Mouse (Mus musculus): ENCODE data around the gene Adk. TPM values are rescaled to one million over a fixed set of nuclear protein-coding genes. Genes with fewer than 3 reads are reported as not detected.

Gene Adk
- total and polyA plus RNA-seq, 3 experiments, result 47.9 to 129 (median 59.0) TPM

- Histone ChIP-seq H3K4me2 (ENCODE audit: insufficient read depth, low read depth, poor library complexity, severe bottlenecking) (no peak overlapping the region), H3K9me3 (replicated peaks; ENCODE audit: low read length) (no peaks in the 10 kb centered on the region), H3K9ac (ENCODE audit: insufficient read depth, low read depth) (no peak overlapping the region), H3K4me1 (ENCODE audit: control insufficient read depth in 1 of 2, insufficient read depth in 2 of 2) (no peaks in the 10 kb centered on the region), H3K36me3 (replicated peaks in 1 of 2; ENCODE audit: control insufficient read depth in 1 of 2, insufficient read depth in 1 of 2, low read length in 1 of 2) (no peaks in the 10 kb centered on the region), H3K27me3 (replicated peaks) (no peaks in the 10 kb centered on the region), H3K4me3 (replicated peaks in 1 of 3; ENCODE audit: low read depth in 2 of 3, low read length in 2 of 3, poor library complexity in 1 of 3) (no peak overlapping the region), H3K27ac (ENCODE audit: insufficient read depth, low read depth) (no peak overlapping the region), H3K79me2 (replicated peaks; ENCODE audit: control insufficient read depth, extremely low read depth, insufficient read depth, poor library complexity, severe bottlenecking) (no peaks in the 10 kb centered on the region)
- TF ChIP-seq NELFE (IDR thresholded peaks at IDR 0.05; ENCODE audit: low read depth, low read length), result no peak
- TF ChIP-seq ZNF384 (IDR thresholded peaks at IDR 0.05; ENCODE audit: low read depth, low read length), result no peak
- no peak for TF ChIP-seq ETS1 (conservative IDR thresholded peaks at IDR 0.05; ENCODE audit: low read depth, low read length)
- no peak for TF ChIP-seq SMC3 (IDR thresholded peaks at IDR 0.05; ENCODE audit: low read depth, low read length)
- TF ChIP-seq BHLHE40 (IDR thresholded peaks at IDR 0.05; ENCODE audit: low read depth, low read length), result no peak
- no peak for TF ChIP-seq ZKSCAN1 (IDR thresholded peaks at IDR 0.05; ENCODE audit: borderline replicate concordance, low read depth, low read length)
- no peak for TF ChIP-seq RAD21 (IDR thresholded peaks at IDR 0.05; ENCODE audit: low read depth, low read length)
- no peak for TF ChIP-seq POLR2A (IDR thresholded peaks at IDR 0.05; ENCODE audit: low read depth, low read length)
- in situ Hi-C loops (cut with MboI; ENCODE audit: low pct_ligation_motif_present, low pct_unique_long_range_greater_than_20kb, low sequenced_read_pairs) (no loop called here), dilution Hi-C loops (cut with MboI; ENCODE audit: extremely low pct_ligation_motif_present, extremely low pct_unique_long_range_greater_than_20kb, low sequenced_read_pairs) (no loop called here)
- DNase-seq (ENCODE audit: extremely low read depth), result no peak
Observed at GRCm38 (mm10) chr14:21200850-21201249, 148.5 kb downstream of the Adk start.

GRCm38 (mm10) chr14:21206472-21206871 is 154.1 kb downstream of the Adk start:
- Histone ChIP-seq H3K9me3 (replicated peaks; ENCODE audit: low read length) (no peaks in the 10 kb centered on the region), H3K4me2 (ENCODE audit: insufficient read depth, low read depth, poor library complexity, severe bottlenecking) (no peak overlapping the region), H3K79me2 (replicated peaks; ENCODE audit: control insufficient read depth, extremely low read depth, insufficient read depth, poor library complexity, severe bottlenecking) (no peaks in the 10 kb centered on the region), H3K27ac (ENCODE audit: insufficient read depth, low read depth) (no peak overlapping the region), H3K4me3 (replicated peaks in 1 of 3; ENCODE audit: low read depth in 2 of 3, low read length in 2 of 3, poor library complexity in 1 of 3) (no peak overlapping the region), H3K9ac (ENCODE audit: insufficient read depth, low read depth) (no peak overlapping the region), H3K27me3 (replicated peaks) (no peaks in the 10 kb centered on the region), H3K36me3 (replicated peaks in 1 of 2; ENCODE audit: control insufficient read depth in 1 of 2, insufficient read depth in 1 of 2, low read length in 1 of 2) (peaks cover 0 to 1% of the 10 kb centered on the region in 2 experiments), H3K4me1 (ENCODE audit: control insufficient read depth in 1 of 2, insufficient read depth in 2 of 2) (no peaks in the 10 kb centered on the region)
- in situ Hi-C loops (cut with MboI; ENCODE audit: low pct_ligation_motif_present, low pct_unique_long_range_greater_than_20kb, low sequenced_read_pairs), result no loop called here
- dilution Hi-C loops (cut with MboI; ENCODE audit: extremely low pct_ligation_motif_present, extremely low pct_unique_long_range_greater_than_20kb, low sequenced_read_pairs), result no loop called here
- DNase-seq (ENCODE audit: extremely low read depth), result no peak
- TF ChIP-seq ZC3H11A (IDR thresholded peaks at IDR 0.05; ENCODE audit: low read depth, low read length) (no peak), EP300 (IDR thresholded peaks at IDR 0.05; ENCODE audit: low read length) (no peak), JUN (IDR thresholded peaks at IDR 0.05; ENCODE audit: insufficient read depth, low read depth, low read length) (no peak), ELF1 (IDR thresholded peaks at IDR 0.05; ENCODE audit: low read depth, low read length) (no peak), MXI1 (IDR thresholded peaks at IDR 0.05; ENCODE audit: low read depth, low read length) (no peak), ETS1 (conservative IDR thresholded peaks at IDR 0.05; ENCODE audit: low read depth, low read length) (no peak), GABPA (IDR thresholded peaks at IDR 0.05; ENCODE audit: insufficient replicate concordance, low read depth, low read length) (no peak), USF2 (conservative IDR thresholded peaks at IDR 0.05; ENCODE audit: low read depth, low read length) (no peak), MEF2A (IDR thresholded peaks at IDR 0.05; ENCODE audit: borderline replicate concordance, low read depth, low read length) (no peak), JUND (conservative IDR thresholded peaks at IDR 0.05; ENCODE audit: low read depth, low read length) (no peak), SIN3A (IDR thresholded peaks at IDR 0.05; ENCODE audit: low read length) (no peak)

Measured in CH12.LX (cell line).